Mouse (Mus musculus) embryo, embryonic 11.5 days (tissue): ENCODE data around the gene St3gal5.

ENCODE experiments used
- DNase-seq: peaks from one replicate; pipeline ENCODE4 v3.0.0-alpha.2; 2012; ENCODE audit warnings: low read depth, low spot score

Gene St3gal5

DNA sequence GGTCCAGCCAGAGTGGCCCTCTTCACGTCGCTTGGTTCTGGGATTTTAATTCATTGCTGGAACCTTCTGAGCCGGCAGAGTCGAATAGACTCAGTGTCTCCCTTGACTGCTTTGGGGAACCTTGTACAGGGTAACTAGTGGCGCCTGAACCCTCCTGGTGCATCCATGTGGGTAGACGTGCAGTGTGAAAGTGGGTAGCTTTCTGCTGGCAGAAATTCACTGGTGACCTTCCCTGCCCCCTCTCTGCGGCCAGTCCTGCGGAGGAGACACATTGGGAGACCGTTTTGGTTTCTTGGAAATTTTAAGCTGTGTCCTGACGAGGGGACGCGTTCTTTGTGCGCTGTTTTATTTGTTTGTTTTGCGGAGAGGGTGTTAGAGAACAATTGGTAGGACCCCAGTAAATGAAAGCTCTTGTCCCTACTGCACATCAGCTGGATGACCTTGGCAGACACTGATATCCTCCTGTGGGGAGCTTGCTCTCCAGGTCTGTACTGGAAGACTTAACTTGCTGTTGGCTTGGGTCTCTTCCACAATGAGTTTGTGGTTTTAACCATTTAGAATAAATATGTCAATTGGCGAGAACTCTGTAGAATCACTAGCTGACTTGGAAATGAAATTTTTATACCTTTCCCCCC, 746 bp downstream of the St3gal5 start:
- DNase-seq: no peak

DNA sequence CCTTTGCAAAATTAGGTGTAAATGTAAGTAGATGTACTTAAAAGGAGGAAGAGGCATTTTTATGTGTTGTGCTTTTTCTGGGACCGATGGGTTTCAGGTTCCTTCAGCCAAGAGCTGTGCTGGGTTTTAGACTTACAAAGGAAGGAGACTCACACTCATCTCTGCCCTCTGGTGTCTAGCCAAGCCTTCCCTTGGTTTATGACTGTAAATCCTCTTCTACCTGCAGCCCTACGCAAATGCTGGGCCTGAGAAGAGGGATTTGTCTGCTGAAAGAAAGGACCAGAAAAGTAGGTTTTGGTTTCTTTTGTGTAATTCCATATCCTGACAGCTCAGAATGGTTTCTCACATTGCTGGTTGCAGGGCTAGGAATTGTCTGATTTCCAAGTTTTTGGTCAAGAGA, 1.3 kb downstream of the St3gal5 start:
- no peak for DNase-seq

DNA sequence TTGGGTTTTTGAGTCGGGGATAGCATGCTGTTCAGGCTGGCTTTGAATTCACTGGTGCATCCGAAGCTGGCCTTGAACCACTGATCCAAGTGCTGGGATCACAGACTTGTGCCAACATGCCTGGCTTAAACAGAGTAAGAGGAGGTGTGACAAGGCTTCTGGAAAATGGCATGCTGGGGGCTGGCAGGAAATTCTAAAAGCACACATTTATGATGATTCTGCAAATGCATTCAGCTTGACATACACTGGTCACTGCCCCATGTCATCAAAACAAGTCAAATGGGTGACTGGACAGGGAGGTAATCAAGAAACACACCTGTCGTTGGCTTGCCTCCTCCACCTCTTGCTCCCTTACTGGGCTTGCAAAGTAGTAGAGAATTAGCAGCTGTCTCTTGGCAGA, 1.9 kb downstream of the St3gal5 start:
- no peak for DNase-seq

DNA sequence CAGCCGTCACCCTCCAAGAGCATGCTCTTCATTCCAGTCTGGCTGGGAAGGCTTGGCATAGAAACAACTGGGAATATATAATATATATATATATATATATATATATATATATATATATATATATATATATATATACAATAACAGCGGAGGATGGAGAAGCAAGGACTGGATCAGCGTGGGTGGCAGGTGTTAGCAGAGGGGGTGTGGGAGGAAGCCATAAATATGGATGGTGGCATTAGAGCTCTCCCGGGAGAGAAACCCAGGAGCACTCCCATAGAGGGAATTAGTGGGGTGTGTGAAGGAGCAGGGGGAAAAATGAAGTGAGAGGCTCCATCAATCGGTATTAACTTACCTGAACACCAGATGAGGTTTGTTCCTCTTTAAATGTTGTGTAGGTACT, 2.8 kb downstream of the St3gal5 start:
- DNase-seq: no peak

DNA sequence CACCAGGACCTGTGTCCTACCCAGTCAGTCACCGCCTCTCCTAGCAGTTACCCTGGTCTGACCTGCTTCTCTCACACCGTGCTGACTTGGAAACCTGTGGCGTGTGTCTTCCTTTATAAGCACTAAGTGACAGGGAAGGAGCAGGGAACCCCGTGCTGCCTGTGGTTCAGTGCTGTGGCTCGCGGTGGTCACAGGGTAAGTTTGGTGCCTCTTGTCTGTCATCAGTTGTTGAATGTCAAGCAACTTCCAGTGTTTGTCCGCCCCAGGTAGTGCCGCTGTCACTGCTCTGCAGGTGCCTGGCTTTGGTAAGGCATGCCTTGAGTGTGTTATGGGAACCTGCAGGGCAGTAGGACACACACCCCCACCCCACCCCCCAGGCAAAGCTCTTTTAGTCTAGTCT, 3.5 kb downstream of the St3gal5 start:
- no peak for DNase-seq

DNA sequence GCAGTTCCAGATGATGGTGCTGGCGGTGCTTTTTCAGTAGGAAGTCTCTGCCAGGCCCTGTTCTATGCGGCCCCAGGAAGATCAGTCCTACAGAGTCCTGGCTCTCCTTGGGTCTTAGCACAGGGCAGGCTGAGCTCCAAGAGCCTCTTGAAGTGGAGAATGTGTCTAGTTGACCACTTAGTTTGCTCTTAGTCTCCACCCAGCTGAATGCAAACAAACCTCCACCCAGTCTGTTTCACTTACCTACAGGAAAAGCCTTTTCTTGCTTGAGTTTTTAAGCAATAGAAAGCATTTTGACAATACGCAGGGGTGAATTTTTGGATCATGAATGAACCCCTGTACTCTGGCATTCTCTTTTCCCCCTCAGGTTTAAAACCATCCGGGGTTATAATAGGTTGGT, 4.0 kb downstream of the St3gal5 start:
- DNase-seq: no peak

DNA sequence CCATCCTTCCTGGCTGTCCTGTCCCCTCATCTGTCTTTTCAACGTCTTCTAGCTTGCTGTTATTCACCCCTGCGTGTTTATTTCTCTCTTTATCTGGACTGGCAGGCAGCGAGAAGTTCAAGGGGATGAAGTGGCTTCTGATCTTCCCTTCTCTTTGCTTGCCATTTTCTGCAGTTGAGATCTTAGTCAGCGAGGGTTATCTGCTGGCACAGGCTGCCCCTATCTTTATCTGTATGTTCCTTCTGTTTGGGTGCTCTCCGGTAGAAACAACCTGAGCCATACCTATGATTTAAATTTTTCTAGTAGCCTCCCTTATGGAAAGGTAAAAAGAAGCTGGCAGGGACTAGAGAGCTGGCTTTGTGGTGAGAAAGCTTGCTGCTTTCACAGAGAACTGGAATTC, 4.7 kb downstream of the St3gal5 start:
- DNase-seq: no peak

DNA sequence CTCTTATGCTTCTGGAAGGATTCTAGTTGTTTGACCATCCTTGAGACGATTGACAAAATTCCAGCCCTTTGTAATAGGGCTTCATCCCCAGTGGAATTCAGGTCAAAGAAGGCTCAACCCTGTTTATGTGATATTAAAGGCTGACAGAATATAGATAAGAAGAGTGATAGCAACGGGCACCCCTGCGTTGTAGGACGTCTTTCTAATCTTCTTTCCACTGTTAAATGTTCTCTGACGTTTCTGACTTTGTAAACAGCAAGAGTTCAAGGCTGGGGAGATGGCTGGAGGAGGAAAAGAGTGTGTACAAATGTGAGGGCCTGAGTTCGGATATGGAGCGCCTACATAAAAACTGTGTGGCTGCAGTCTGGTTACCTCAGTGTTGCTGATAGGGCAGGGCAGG, 7.1 kb downstream of the St3gal5 start:
- DNase-seq: no peak

DNA sequence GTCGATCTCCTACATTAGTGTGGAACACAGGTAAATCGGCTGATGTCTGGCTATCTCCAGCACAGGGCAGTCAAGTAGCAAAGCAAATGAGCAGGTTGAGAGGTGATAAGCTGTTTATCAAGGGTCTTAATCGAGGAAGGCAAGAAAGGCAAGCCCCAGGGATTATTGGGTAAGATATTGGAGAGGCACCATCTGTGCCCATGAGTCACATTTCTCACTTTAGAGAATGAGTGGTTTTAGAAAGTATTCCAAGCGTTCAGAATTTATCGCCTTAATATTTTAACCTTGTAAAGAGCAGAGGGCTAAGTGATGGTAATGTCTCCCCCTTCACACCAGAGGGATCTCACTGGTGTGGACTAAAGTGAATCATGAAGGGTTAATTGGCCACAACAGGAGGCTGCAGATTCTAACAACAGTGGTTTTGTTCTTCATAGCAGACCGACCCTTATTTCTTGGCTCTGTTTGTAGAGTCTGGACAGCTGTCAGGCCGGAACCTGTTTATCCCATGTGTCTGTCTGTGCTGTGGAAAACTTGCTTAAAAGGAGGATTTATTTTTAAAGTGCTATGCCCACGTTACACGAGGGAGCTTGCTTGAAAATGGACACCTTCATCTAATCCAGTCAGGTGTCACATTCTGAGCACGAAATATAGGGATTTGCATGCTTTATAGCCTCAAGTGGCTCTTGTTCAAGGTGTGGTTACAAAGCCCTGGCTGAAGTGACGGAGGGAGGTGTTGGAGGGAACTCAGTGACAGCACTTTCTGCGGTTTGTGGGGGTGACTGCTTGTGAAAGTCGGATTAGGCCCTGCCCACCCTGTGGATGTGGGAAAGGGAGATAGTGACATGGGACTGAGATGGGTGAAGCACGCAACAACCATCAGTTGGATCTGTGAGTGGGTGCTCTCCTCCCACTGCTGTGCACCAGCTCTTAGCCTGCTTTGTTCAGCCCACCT, 11.8 kb downstream of the St3gal5 start:
- DNase-seq: no peak

DNA sequence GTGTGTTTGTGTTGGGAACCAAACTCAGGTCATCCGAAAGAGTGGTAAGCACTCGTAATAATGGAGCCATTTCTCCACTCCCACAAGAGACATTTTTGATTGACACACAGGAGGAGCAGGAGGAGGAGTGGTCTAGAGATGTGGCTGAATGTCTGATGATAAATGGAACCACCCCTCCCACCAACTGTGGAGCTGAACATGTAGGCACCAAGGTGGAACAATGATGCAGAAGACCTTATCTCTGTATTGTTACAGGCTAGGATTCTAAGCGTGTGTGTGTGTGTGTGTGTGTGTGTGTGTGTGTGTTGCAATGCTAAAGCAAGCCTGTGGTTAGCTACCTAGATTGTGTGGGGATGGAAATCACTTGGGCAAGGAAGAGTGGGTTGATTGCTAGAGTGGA, 13.2 kb downstream of the St3gal5 start:
- DNase-seq: no peak

DNA sequence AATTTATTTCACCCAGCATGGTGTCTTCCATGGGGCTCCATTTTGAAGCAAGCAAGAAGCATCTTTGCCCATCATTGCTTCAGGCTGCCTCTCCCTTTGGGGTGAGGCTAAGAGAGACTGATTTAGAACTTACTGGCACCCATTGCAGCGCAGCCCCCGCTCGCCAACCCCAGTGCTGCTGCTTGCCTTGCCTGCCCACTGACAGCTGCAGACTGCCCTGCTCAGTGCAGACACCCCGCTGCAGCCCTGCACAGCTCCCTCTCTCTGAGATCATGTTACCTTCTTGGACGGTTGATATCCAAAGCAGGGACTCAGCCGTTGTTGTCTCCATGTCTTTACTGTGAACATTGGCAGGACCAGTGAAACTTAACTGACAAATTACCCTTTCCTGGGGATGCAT, 15.2 kb downstream of the St3gal5 start:
- no peak for DNase-seq

DNA sequence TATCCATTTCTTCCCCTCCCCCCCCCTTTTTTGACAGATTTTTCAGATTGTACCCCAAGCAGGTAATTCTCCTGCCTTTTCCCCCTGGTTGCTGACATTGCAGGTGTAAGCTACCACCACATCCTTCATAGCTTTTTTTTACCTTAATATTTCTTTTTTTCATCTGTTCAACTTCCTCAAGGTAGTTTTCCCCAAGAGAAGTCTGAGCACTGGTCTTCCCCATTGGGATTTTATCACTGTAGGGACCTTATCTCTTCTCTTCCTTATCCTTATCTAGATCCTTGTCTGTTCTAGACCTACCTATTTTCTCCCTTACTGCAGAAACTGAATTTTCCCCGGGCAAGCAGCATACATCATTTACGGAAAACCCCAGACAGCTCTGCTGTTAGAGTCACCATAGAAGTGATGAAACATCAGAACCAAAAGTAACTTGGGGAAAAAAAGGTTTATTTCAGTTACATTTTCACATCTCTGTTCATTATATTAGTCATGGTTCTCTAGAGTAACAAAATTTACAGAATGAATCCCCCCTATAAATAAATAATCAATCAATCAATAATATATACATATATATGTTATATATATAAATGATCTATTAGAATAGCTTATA, 15.8 kb downstream of the St3gal5 start:
- DNase-seq: no peak

DNA sequence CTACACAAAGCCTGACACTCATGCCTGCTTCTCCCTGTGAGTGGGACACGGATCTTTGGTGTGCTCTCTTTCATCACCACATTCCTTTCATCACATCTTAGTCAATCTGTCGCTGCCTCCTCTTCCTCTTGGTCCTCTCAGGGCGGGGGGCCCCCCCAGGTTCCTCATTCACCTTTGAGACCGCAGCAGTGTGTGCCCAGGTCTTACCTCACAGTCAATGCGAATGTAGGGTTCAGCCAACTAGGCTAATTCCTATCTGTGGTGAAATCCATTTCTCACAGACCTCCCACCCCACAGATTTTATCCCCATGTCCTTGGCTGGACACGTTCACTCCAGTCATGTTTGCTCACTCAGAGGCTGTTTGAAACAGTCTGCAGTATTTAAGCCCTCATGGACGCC, 17.5 kb downstream of the St3gal5 start:
- DNase-seq: no peak

DNA sequence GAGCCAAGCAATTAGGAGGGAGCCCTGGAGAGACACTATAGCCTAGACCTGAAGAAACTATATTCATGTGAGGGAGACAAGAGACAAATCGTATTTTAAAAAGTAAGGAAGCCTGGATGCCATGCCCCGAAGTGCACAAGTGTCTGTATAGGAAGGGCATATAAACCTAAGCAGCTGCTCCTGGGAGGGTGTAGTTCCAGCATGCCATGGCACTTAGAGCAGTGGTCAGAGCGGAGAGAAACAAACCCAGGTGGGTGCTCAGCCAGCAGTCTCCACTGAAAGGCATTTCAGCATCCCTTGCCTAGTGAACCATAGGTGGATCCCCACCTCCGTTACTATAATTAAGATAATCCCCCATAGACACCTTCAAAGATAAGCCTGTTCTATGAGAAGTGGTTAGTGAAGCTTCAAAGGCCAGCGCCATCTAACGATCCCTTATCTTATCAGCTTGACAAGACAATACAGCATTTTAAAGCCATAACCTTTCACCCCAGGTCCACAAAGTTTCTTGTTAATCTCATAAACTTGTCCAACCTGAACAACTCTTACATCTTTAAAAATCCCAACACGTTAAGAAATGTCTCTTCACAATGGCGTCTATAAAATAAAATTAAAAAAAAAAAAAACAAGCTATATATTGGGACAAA, 20.1 kb downstream of the St3gal5 start:
- no peak for DNase-seq

DNA sequence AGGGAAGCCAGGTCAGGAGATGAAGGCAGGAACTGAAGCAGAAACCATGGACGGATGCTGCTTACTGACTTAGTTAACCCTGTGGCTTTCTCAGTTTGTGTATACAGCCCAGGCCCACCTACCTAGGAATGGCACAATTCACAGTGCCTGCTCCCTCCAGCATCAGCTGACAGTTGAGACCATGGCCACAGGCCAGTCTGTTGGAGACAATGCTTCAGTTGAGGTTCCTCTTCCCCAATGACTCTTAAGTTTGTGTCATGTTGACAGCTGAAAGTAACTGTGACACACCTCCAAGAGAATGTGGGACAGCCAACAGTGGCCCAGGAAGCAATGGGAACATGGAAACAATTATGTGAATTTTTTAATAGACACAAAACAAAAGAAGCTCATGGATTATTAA, 22.5 kb downstream of the St3gal5 start:
- no peak for DNase-seq

DNA sequence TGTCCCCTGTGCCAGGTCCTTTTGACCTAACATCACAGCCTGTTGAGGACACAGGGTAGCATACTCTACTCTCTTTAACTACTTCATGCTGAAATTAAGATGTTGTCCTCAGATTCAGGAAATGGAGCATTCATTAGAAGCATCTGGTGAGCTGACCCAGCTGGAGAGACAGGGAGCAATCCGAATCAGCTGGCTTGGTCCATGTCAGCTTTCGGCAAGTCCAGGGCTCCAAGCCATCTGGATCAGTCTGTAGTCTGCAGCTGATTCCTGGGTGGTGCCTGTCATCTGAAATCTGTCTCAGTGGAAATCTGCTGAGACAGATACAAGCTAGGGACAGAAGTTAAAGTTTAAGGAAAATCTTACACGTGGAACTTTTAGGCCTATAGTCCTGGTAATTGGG, 23.9 kb downstream of the St3gal5 start:
- DNase-seq: no peak

DNA sequence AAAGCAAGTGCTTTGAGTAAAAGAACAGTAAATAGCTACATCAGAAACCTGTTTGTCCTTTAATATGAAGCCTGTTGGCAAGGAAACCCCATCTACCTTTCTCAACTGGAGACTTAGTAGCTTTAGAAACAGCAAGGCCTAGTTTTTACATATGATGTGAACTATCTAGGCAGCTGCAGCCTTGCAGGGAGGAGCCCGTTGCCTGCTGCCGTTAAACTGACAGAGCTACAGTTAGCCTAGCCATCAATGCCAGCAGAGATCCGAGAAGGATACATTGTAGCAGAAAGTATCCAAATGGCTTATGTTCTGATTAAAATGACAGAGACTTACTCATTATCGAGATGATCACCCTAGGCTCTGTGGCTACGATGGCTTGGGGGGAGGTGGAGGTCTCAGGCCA, 25.1 kb downstream of the St3gal5 start:
- no peak for DNase-seq

DNA sequence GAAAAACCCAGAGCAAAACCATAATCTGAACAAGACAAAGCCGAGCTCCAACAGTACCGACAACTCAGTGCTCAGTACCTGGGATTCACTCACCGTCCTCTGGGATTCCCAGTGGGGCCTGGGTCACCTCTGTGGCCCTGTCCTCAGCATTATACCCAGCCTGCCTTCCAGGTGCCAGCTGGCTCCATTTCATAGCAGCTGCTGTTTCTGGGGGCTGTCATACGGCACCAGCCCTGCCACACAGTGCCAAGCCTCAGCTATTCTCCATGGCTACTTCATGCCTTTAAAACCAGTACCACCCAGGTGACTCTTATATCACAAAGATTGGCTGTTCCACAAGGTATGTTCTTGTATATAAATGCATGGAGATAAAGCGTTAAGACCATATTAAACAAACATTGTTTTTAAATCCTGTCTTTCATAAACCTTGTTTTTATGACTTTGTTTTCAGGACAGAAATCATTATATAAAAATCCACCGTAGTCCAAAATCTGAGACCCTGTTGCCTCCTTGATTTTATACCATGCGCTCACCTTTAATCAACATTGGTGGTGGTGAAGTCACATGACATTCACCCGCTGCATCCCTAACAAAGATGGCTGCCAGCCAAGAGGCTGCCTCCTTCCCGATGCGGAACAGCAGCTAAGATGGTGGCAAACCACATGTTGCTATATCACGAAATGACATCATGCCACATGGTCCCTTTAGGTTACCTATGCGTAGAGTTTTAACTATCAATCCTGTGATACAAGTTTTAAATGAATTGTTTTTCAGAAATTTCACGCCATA, 27.1 kb downstream of the St3gal5 start:
- no peak for DNase-seq

DNA sequence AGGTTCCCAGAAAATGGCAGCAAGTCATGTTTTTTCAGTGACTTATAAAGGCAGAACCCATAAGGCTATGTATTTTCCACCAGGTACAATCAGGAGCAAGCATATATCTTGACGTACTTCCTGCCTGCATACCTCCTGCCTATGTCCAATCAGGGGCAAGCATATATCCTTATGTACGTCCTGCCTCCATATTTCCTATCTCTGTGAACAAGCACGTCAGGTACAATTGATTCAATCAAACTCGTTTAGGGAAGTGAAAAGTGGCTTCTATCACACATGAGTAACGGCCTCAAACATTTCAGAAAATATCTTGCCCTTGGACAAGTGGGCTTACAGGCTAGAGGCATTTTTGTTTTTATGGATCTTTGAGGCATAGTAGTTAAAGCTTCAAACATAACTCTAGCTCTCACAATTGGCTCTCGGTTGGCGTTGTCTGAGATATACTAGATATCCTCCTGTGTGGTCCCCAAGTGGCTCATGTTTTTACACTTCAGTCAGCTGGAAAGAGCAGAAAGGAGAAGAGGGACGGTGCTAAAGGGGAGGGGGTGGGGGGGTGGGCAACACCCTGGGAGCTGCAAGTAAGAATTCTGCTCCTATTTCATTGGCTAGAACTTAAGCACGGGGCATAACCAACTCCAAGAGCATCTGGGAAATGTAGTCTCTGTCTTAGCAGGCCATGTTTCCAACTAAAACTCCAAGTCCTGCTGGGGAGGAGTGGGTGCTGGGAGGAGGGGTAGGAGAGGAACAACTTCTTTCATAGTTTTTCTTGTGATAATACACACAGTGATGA, 28.9 kb downstream of the St3gal5 start:
- DNase-seq: no peak

DNA sequence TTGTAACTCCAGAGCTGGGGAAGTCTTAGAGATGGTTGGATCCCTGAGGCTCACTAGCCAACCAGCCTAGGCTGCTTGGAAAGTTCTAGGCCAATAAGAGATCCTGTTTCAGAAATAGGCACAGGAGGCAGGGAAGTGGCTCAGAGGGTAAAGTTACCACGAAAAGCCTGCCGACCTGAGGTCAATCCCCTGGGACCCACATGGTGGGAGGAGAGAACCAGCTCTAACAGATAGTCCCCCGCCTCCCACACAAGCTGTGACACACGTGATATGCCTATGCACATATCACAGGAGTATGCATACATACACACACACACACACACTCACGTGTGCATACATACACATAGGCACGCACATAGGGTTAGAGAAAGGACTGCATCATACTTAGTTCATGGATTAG, 32.7 kb downstream of the St3gal5 start:
- no peak for DNase-seq
